Mouse (Mus musculus): ENCODE results near the gene Fam243.

Gene Fam243

GRCm38 (mm10) chr16:92321341-92321740 is at the start of gene Fam243:
Gene Fam243 (minus strand): TSS chr16:92321441.
- no peak for DNase-seq

DNA sequence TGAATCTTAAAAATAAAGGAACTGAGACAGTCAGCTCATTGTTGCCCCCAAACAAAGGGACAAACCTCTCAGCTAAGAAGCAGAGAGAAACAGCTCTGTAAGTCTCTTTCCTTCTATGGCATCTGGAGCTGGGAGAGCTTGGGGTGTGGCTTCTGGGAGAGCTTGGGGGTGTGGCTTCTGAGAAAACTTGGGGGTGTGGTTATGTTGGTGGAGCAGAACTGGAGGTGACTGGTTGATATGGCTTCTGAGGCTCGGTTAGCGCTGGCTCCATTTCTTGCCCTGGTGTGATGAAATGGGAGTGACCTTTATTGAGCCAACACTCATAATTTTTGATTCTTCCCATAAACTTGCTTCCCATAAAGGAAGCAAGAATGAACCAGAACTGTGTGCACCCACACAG is 48.0 kb upstream of the Fam243 start:
- no peak for DNase-seq

- DNase-seq: no peak
Measured at GRCm38 (mm10) chr16:92365477-92365876, 44.2 kb upstream of the Fam243 start.

DNA sequence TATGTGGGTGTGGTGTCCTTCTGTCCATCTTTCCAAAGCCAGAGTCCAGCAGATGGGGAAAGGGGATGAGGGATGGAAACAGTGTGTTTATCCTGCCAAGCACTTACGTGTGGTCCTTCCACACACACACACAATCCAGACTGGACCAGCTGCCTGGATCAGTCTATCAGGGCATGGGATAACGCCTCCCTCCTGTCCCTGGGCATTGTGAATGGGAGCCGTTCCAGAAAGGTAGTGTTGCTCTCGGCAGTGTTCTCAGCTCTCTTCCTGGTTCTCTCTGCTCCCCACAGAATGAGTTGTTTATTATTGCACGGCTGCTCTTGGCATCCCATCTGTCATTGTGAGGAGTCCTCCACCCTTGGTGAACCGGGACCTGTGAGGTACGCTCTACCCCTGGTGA is 39.5 kb upstream of the Fam243 start:
- DNase-seq: no peak

GRCm38 (mm10) chr16:92359229-92359628 is 38.0 kb upstream of the Fam243 start, which contains the start of gene Kcne1:
Gene Kcne1 (minus strand): TSS chr16:92359468.
- DNase-seq: no peak

DNA sequence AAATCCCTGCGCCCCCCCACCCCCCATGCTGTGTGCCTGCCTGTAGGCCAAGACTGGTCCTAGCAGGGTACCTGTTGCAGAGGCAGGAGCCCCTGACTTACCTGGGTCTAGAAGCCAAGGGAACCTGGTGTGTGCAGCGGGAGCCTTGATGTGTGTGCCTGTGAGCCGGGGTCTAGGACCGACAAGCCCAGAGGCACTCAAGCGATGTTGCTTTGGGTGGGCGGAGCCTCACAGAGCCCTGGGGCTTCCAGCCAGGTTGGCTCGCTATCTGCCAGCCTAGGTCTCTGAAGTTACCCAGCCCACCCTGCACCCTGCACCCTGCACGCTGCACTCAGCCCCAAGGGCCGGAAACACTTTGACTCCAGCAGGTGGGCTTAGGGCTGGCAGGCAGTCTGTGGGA is 37.5 kb upstream of the Fam243 start:
- no peak for DNase-seq

GRCm38 (mm10) chr16:92357566-92357965 is 36.3 kb upstream of the Fam243 start:
- DNase-seq: no peak

DNA sequence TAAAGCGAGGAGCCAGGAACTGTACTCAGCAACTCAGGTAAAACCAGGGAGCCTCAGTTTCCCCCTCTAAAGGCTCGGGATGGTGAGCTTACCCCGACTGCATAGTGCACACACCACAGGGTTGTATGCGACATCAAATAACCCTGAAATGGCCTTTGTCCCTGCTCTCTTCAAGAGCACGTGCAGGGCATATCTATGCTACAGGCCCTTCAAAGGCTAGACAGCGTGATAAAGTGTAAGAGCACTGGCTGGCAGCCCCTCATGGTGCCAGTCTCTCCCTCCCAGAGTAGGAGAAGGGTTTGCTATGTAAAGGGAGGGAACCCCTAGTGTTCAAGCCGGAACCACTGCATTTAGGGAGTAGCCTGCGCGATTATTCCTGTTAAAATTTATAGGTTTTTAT is 35.8 kb upstream of the Fam243 start:
- DNase-seq: no peak

DNA sequence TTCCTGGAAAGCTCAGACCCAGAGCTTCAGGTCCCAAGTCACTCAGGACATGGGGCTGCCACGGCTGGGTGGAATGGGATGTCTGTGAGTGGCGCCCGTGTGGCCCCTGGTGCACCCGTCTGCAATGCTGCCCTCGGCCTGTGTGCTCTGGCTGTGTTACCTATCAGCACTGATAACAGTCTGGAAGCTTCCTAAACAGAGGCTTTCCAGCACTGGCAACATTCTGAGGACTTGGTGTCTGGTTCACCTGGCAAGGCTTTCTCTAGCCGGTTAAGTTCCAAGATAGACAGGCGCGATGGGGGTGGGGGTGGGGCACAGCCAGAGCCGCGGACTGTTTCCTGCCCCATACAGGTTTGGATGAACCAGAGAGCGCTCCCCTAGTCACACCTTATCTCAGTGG is 34.7 kb upstream of the Fam243 start:
- DNase-seq: no peak

- DNase-seq: no peak
Measured at GRCm38 (mm10) chr16:92355366-92355765, 34.1 kb upstream of the Fam243 start.

DNA sequence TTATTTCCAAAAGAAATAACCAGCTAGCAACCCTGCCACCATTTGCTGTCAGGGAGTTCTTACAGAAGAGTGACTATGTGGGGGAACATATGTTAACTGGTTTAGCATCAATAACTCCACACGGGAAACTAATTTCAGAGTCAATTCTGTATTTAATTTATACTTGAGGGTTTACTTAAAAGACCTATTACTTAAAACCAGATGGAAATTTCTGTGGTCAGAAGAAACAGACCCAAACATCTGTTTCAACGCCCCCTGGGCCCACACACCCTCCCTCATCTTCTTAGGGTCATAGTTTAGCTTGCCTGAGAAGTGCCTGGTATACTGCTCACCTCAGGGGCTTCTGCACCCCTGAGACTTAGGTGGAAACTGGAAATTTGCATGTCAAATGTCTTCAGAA is 32.7 kb upstream of the Fam243 start:
- no peak for DNase-seq

- no peak for DNase-seq
Measured at GRCm38 (mm10) chr16:92353295-92353694, 32.1 kb upstream of the Fam243 start.

DNA sequence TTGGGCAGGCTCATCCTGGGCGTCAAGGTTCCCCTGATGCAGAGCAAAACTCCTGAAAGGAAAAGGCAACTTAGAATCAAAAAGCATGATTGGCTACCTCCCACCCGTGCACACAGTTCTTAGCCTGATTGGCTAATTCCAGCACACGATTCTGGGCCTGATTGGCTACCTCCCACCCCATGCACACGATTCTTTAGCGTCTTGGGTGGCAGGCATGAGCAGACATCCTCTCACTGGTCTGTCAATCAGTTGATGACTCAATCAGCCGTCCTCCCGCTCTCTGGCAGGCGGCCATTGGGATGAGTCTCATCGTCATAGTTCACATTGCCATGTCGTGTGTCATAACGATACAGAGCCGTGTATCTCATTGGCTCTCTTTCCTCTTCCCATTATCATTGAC is 27.7 kb upstream of the Fam243 start:
- no peak for DNase-seq

DNA sequence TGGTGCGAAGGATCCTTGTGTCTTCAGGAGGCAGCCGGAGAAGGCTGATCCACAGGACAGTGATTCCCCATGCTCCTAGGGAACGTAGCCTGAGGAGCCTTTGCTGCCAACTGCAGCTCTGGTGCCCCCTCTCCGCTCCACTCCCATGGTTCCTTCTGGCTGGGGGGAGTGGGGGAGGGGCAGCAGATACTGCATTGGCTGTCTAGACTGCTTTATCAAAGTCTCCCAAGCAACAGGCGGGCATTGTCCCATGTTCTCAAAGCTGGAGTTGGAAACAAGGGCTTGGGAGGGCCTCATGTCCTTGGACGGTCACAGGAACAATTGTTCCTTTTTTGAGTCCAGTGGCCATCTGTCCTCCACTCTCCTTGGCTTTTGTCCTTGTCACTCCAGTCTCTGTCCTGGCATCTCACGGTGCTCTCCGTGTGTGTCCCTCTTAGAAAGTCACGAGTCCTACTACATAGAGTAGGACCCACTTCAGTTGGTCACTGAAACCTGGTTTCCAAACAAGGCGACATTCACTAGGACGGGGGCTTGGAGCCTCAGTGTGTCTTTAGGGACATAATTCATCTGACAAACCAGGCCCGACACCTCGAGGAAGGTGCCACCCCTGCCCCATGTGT is 25.2 kb upstream of the Fam243 start:
- DNase-seq: no peak

DNA sequence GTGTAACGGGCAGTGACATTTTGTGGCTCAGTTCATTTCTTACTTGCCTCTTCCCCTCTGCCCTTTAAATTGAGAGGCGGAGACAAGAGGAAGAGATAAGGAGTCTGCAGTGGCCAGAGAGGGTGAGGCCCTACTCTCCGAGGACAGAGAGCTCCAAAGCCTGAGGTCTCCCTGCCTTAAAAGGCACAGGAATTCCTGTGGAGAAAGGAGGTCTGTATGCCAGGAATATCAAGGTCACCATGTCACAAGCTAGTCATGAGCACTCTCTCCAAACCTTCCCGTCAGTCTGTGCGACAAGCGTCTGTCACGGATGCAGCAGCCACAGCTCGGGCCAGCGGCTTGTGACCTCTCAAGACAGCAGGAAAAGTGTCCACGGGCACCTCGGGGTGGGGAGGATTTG is 23.9 kb upstream of the Fam243 start:
- DNase-seq: no peak

DNA sequence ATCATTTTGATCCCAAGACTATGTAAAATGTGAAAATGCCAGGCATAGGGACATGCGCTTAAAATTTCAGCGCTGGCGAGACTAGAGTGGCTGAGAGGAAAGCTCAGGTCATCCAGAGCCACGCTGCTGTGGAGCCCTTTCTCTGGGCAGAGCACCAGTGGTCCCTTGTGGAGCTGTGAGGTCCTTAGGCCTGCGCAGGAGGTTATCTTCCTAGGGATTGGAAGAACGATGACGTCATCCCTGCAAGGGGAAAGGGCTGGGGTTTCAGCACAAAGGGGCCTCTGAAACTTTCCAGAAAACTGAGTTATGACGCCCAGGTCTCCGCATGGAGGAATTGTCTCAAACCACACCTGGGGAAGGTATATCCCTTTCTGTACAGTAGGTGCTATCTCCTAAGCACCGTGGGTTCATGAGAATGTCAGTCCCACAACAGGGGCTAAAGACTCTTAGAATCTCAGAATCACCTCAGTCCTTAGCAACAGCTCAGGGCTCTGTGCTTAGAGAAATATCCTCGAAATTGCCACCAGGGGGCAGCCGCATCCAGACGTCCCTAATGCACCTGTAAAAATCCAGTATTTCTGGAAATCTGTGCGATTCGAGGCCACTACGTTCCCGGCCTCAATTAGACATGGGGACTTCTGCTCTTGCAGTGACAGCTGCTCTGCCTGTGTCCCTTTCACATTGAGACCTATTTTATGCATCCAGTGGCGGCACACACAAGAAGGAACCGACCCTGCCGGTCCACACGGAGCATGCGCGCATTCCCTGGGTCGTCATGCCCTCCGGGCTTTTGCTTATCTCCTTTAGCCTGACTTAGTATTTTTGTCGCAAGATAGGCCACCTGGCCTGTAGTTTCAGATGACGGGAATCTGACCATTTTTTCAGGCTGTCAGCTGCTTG is 19.6 kb upstream of the Fam243 start:
- DNase-seq: peak; percentile 74

DNA sequence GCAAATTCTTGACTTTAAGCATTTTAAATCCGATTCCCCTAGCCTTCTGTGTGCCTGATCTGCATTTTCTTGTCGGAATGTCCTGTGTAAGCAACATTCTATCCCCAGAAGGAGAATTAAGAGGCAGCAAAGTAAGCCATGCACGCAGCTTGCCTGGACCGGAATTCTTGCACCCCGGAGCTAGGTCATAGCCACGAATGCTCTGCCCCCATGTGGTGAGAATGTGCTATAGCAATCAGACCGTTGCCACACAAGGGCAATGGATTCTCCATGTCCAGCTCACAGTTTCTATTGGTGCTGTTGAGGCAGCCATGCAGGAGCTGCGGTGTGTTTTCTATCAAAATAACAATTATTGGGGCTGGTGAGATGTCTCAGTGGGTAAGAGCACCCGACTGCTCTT is 15.0 kb upstream of the Fam243 start:
- peak; percentile 67 for DNase-seq

DNA sequence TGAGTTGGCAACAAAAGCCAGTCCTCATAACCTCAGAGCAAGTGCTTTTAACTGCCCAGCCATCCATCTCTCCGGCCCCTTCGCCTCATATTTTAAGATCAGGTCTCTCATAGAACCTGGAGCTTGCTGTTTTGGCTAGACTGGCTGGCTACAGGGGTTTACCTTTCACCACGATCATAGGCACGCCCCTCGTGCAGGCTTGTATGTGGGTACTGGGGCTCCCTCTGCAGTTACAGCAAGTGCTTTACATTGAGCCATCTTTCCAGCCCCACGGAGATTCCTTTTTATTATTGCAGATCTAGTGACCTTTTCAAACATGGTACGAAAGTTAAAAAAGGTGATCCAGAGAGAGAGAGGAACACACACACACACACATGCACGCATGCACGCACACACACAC is 13.4 kb upstream of the Fam243 start:
- DNase-seq: no peak

GRCm38 (mm10) chr16:92330966-92331365 is 9.7 kb upstream of the Fam243 start:
- DNase-seq: no peak

DNA sequence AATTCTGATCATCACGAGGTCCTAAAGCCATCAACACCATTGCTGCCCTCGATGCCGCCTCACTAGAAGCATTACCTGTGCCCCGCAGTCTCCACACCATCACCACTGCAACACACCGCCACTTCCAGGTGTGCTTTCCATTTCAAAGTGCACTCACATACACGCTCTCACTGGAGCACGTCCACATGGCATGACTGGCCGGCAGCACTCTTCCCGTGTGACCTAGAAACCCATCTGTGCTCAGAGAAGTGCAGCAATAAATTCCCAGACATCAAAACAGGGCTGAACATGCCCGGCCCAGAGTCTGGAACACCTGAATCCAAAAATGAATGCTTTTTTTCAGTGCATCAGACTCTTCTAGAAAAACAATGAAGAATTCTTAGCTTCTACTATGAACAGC is 6.7 kb upstream of the Fam243 start:
- no peak for DNase-seq

GRCm38 (mm10) chr16:92325062-92325406 is 3.8 kb upstream of the Fam243 start:
- no peak for DNase-seq

- no peak for DNase-seq
Measured at GRCm38 (mm10) chr16:92324309-92325061, 3.2 kb upstream of the Fam243 start.

- DNase-seq: no peak
Measured at GRCm38 (mm10) chr16:92320361-92320760, 880 bp downstream of the Fam243 start.
